Mouse (Mus musculus): ENCODE measurements around the gene Baz2b.

- TF ChIP-seq MAZ (IDR thresholded peaks at IDR 0.05; ENCODE audit: low read depth, low read length) = no peak
- no peak for TF ChIP-seq GATA1 (IDR thresholded peaks at IDR 0.05; ENCODE audit: low read depth, low read length)
- no peak for TF ChIP-seq POLR2A (IDR thresholded peaks at IDR 0.05; ENCODE audit: control insufficient read depth in 1 of 2, insufficient read depth in 1 of 2, low read depth in 1 of 2, low read length in 2 of 2, poor library complexity in 1 of 2)
- no peak for TF ChIP-seq MXI1 (IDR thresholded peaks at IDR 0.05; ENCODE audit: low read depth, low read length)
- no peak for TF ChIP-seq TBP (IDR thresholded peaks at IDR 0.05; ENCODE audit: low read depth, low read length)
- TF ChIP-seq CTCF (IDR thresholded peaks at IDR 0.05 in 2 of 3, conservative IDR thresholded peaks at IDR 0.05 in 1 of 3; ENCODE audit: control insufficient read depth in 1 of 3, insufficient read depth in 1 of 3, low read depth in 2 of 3, low read length in 3 of 3, poor library complexity in 1 of 3, severe bottlenecking in 1 of 3) = no peak
- no peak for TF ChIP-seq MAFK (IDR thresholded peaks at IDR 0.05; ENCODE audit: borderline replicate concordance, low read depth, low read length)
- TF ChIP-seq ZMIZ1 (IDR thresholded peaks at IDR 0.05; ENCODE audit: low read depth, low read length) = no peak
- TF ChIP-seq ZC3H11A (IDR thresholded peaks at IDR 0.05; ENCODE audit: low read depth, low read length) = no peak
- TF ChIP-seq MAX (IDR thresholded peaks at IDR 0.05; ENCODE audit: low read length) = no peak
These were observed 253.7 kb downstream of the Baz2b start for GRCm38 (mm10) chr2:59955916-59956315.
